Mouse (Mus musculus): Measurements from ENCODE around the gene Bbs12. TPM values are rescaled to one million over a fixed set of nuclear protein-coding genes. Genes with fewer than 3 reads are reported as not detected.

Bbs12 gene
- 0.70 and 1.3 TPM in 2 replicates for polyA plus RNA-seq (2012; rRNA removed)

GRCm38 (mm10) chr3:37312370-37312941, at the start of gene Bbs12, which contains the start of gene Cetn4:
TSS of gene Bbs12 (plus strand) at chr3:37312554.
TSS of gene Cetn4 (minus strand) at chr3:37312708.
- peak; percentile 98 for DNase-seq
- under 1% methylated on average over 54 of the region's 54 CpGs for WGBS
- H3K4me1 ChIP-seq (ENCODE audit: control insufficient read depth, insufficient read depth, low read length) = peaks cover 6% of the 10 kb centered on the region; the same call in 1 of the 2 replicates
- TF ChIP-seq POLR2A (IDR thresholded peaks at IDR 0.05; ENCODE audit: borderline replicate concordance, extremely low read depth, low read depth, low read length) (peak; percentile 26; the same call in 1 of the 2 replicates), CTCF (IDR thresholded peaks at IDR 0.05; ENCODE audit: insufficient read depth, low read length) (no peak)
- H3K4me3 ChIP-seq (replicated peaks; ENCODE audit: extremely low read depth, low read depth, low read length) = peak within 1 kb of the TSS; percentile 96

GRCm38 (mm10) chr3:37268338-37268737, 44.0 kb upstream of the Bbs12 start:
- no peak for TF ChIP-seq POLR2A (IDR thresholded peaks at IDR 0.05; ENCODE audit: borderline replicate concordance, extremely low read depth, low read depth, low read length)
- TF ChIP-seq CTCF (IDR thresholded peaks at IDR 0.05; ENCODE audit: insufficient read depth, low read length) = no peak
- WGBS = 87% methylated on average over 11 of the region's 11 CpGs
- H3K4me3 ChIP-seq (replicated peaks; ENCODE audit: extremely low read depth, low read depth, low read length) = no peak overlapping the region
- no peak for DNase-seq
- no peaks in the 10 kb centered on the region for H3K4me1 ChIP-seq (ENCODE audit: control insufficient read depth, insufficient read depth, low read length)

DNA sequence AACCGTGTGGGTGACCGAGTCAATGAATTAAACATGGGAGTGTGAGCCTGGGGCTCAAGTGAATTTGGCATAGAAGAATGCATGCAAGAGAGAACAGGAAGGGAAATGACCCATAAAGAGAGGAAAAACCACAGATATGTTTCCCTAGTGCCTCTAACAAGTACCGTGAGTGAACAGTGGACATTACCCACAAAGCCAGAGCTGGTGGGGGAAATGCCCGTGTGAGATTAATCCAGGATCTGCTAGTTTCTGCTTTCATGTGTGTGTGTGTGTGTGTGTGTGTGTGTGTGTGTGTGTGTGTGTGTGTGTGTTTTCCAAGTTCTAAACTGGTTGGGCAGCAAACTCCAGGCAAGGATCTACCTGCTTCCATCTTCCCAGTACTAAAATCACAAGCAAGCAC, 42.4 kb upstream of the Bbs12 start:
- 78% methylated on average over 4 of the region's 4 CpGs for WGBS
- Histone ChIP-seq H3K4me1 (ENCODE audit: control insufficient read depth, insufficient read depth, low read length) (no peaks in the 10 kb centered on the region), H3K4me3 (replicated peaks; ENCODE audit: extremely low read depth, low read depth, low read length) (no peak overlapping the region)
- TF ChIP-seq CTCF (IDR thresholded peaks at IDR 0.05; ENCODE audit: insufficient read depth, low read length) (no peak), POLR2A (IDR thresholded peaks at IDR 0.05; ENCODE audit: borderline replicate concordance, extremely low read depth, low read depth, low read length) (no peak)
- DNase-seq = no peak

DNA sequence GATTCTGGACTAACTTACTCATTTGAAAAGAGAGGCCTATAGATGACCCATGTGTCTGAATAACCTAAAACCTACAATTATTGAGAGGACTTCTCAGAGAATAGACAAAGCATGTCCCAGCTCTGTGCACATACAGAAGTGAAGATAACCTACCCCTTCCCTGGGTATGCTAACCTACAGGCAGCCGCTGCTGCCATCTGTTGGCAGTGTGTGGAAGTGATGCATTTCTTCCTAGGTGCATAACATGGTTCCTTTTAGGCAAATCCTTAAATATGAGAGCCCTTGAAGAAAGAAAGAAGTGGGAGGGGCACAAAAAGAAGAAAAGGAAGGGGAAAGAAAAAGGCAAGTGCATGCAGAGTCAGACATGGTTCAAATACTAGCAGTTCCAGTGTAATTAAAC, 41.1 kb upstream of the Bbs12 start:
- peak; percentile 23 for DNase-seq
- WGBS = 3% methylated on average over 1 of the region's 1 CpGs
- TF ChIP-seq POLR2A (IDR thresholded peaks at IDR 0.05; ENCODE audit: borderline replicate concordance, extremely low read depth, low read depth, low read length) = no peak
- peak; percentile 88 for TF ChIP-seq CTCF (IDR thresholded peaks at IDR 0.05; ENCODE audit: insufficient read depth, low read length)
- Histone ChIP-seq H3K4me3 (replicated peaks; ENCODE audit: extremely low read depth, low read depth, low read length) (no peak overlapping the region), H3K4me1 (ENCODE audit: control insufficient read depth, insufficient read depth, low read length) (no peaks in the 10 kb centered on the region)

GRCm38 (mm10) chr3:37273092-37273491, 39.3 kb upstream of the Bbs12 start:
- Histone ChIP-seq H3K4me1 (ENCODE audit: control insufficient read depth, insufficient read depth, low read length) (no peaks in the 10 kb centered on the region), H3K4me3 (replicated peaks; ENCODE audit: extremely low read depth, low read depth, low read length) (no peak overlapping the region)
- TF ChIP-seq CTCF (IDR thresholded peaks at IDR 0.05; ENCODE audit: insufficient read depth, low read length) (no peak), POLR2A (IDR thresholded peaks at IDR 0.05; ENCODE audit: borderline replicate concordance, extremely low read depth, low read depth, low read length) (no peak)
- 64% methylated on average over 7 of the region's 7 CpGs for WGBS
- no peak for DNase-seq

DNA sequence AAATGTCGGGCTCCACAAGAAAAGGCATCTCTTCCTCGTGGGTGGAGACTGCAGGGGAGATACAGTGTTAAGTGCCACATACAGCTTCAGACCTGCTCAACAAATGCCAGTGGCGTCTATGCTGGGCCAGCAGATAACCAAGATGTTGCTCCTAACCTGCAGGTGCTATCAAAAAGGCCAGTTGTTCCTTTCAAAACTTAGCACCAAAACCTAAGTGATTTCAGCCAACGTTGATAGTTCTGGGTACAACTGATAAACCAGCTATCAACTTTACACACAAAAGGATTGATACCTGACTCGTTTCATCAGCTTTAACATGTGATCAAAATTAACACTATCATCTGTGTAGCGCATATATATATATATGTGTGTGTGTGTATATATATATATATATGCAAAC, 37.7 kb upstream of the Bbs12 start:
- Histone ChIP-seq H3K4me3 (replicated peaks; ENCODE audit: extremely low read depth, low read depth, low read length) (no peak overlapping the region), H3K4me1 (ENCODE audit: control insufficient read depth, insufficient read depth, low read length) (no peaks in the 10 kb centered on the region)
- no peak for TF ChIP-seq POLR2A (IDR thresholded peaks at IDR 0.05; ENCODE audit: borderline replicate concordance, extremely low read depth, low read depth, low read length)
- TF ChIP-seq CTCF (IDR thresholded peaks at IDR 0.05; ENCODE audit: insufficient read depth, low read length) = no peak
- 65% methylated on average over 6 of the region's 6 CpGs for WGBS
- DNase-seq = no peak

GRCm38 (mm10) chr3:37280221-37280620, 32.1 kb upstream of the Bbs12 start:
- TF ChIP-seq CTCF (IDR thresholded peaks at IDR 0.05; ENCODE audit: insufficient read depth, low read length) (no peak), POLR2A (IDR thresholded peaks at IDR 0.05; ENCODE audit: borderline replicate concordance, extremely low read depth, low read depth, low read length) (no peak)
- DNase-seq = no peak
- Histone ChIP-seq H3K4me1 (ENCODE audit: control insufficient read depth, insufficient read depth, low read length) (no peaks in the 10 kb centered on the region), H3K4me3 (replicated peaks; ENCODE audit: extremely low read depth, low read depth, low read length) (no peak overlapping the region)
- WGBS = 93% methylated on average over 1 of the region's 1 CpGs

DNA sequence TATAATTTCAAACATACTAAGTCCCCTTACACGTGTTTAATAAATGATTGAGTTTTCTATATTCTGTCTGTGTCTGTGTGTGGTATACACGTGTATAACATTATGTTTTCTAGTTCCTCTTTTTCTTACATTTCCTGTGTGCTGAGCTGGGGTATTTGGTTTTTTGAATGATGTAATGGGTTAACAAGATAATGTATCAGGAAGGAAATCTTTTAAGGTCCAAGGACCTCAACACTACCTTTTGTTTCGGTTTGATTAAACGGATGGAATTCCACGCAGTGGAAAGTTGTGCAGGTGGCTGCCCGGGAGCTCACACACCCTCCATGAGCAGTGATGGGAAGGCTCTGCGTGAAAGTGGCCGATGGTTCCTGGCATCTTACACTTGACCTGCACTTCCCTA, 31.5 kb upstream of the Bbs12 start:
- no peak for DNase-seq
- 42% methylated on average over 8 of the region's 8 CpGs for WGBS
- H3K4me1 ChIP-seq (ENCODE audit: control insufficient read depth, insufficient read depth, low read length) = no peaks in the 10 kb centered on the region
- TF ChIP-seq CTCF (IDR thresholded peaks at IDR 0.05; ENCODE audit: insufficient read depth, low read length) (no peak), POLR2A (IDR thresholded peaks at IDR 0.05; ENCODE audit: borderline replicate concordance, extremely low read depth, low read depth, low read length) (no peak)
- H3K4me3 ChIP-seq (replicated peaks; ENCODE audit: extremely low read depth, low read depth, low read length) = no peak overlapping the region

DNA sequence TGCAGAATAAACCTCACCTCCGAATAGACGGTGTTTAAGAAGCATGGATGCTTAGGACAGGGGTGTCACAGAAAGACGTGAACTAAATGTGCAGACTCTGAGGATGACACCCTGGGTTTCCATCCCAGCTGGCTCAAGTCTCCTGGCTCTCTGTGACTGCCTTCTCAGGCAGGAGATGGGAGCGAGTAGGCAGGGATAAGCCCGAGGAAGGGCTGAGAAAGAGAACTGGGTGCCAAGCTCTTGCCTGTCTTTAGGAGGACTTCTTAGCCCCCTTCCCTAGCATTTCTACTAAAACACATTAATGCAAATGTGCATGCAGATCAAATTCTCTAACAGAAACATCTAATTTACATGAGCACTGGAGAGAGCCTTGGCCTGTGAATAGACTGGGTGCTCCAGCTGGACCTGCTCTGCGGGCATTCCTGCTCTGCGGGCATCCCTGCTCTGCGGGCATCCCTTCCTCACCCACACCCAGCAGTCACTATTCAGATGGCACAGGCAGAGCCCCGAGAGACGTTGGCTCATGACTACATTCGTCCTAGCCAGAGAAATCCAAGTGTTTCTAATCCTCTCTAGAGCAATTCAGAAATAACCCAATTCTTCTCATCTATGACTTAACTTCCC, 29.9 kb upstream of the Bbs12 start:
- 78% methylated on average over 11 of the region's 11 CpGs for WGBS
- Histone ChIP-seq H3K4me3 (replicated peaks; ENCODE audit: extremely low read depth, low read depth, low read length) (no peak overlapping the region), H3K4me1 (ENCODE audit: control insufficient read depth, insufficient read depth, low read length) (no peaks in the 10 kb centered on the region)
- DNase-seq = no peak
- no peak for TF ChIP-seq CTCF (IDR thresholded peaks at IDR 0.05; ENCODE audit: insufficient read depth, low read length)
- TF ChIP-seq POLR2A (IDR thresholded peaks at IDR 0.05; ENCODE audit: borderline replicate concordance, extremely low read depth, low read depth, low read length) = no peak

- no peak for DNase-seq
- Histone ChIP-seq H3K4me1 (ENCODE audit: control insufficient read depth, insufficient read depth, low read length) (no peaks in the 10 kb centered on the region), H3K4me3 (replicated peaks; ENCODE audit: extremely low read depth, low read depth, low read length) (no peak overlapping the region)
- TF ChIP-seq POLR2A (IDR thresholded peaks at IDR 0.05; ENCODE audit: borderline replicate concordance, extremely low read depth, low read depth, low read length) = no peak
- WGBS = 84% methylated on average over 4 of the region's 4 CpGs
Measured at GRCm38 (mm10) chr3:37283234-37283633, 29.1 kb upstream of the Bbs12 start.
